Mouse (Mus musculus) cortical plate, adult 2 months (tissue): ENCODE measurements around the gene Manea.
"Not testable (repeated sequence)": the region's sequence is repeated elsewhere in the genome, so short reads cannot be mapped to it uniquely, and the experiment has no call there.

Source experiments
- CTCF ChIP-seq: fragments of 200-500 bp; IDR thresholded peaks from 2 replicates; pipeline ENCODE4 v1.5.1; 2011; ENCODE audit warnings: mild to moderate bottlenecking, control low read depth, low read length; ENCODE audit not compliant: insufficient read depth; ENCODE audit errors: extremely low read depth
- POLR2A ChIP-seq: fragments of 200-500 bp; IDR thresholded peaks from 2 replicates; pipeline ENCODE4 v1.6.1; 2011; ENCODE audit warnings: mild to moderate bottlenecking, low read length, control low read depth; ENCODE audit not compliant: insufficient read depth; ENCODE audit errors: extremely low read depth

DNA sequence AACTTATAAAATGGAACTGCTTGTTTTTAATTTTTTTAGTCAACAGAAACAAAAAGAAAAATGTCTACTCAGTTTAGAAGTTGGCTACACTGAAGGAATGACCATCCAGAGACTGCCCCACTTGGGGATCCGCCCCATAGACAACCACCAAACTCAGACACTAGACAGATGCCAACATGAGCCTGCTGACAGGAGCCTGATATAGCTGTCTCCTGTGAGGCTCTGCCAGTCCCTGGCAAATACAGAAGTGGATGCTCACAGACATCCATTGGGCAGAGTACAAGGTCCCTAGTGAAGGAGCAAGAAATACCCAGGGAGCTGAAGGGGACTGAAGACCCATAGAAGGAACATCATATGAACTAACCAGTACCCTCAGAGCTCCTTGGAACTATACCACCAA is 42.0 kb downstream of the Manea start:
- not testable (repeated sequence) for TF ChIP-seq CTCF, POLR2A
